Mouse (Mus musculus): Measurements from ENCODE around the gene Mc1r. TPM values are rescaled to one million over a fixed set of nuclear protein-coding genes. Genes with fewer than 3 reads are reported as not detected.

Gene Mc1r
- polyA plus RNA-seq, 1 experiment from 2014 or later = 0.47 TPM

DNA sequence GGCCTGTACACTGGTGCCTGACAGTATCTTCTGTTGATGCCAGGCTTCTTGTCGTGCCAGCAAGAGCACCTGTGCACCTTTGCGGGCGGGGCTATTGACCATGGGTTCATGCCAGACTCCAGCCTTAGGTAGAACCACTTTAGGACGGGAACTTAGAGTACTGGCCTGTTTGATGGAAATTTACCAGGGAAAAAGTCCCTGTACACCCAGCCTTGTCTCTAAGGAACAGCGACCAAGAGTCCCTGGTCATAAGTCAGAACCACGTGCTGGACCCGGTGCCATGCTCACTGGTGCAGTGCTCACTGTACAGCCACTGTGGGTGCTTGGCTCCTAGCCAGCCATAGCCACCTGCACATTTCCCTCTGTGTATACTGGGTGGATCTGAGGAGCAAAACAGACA is 17.9 kb upstream of the Mc1r start:
- no peak overlapping the region for H3K27ac ChIP-seq (replicated peaks)
- no peaks in the 10 kb centered on the region for H3K4me1 ChIP-seq
- H3K9ac ChIP-seq = no peak overlapping the region
- H3K36me3 ChIP-seq = peaks cover 97% of the 10 kb centered on the region
- no peak overlapping the region for H3K4me2 ChIP-seq (replicated peaks)
- 93% methylated on average over 7 of the region's 7 CpGs for WGBS
- no peaks in the 10 kb centered on the region for H3K27me3 ChIP-seq
- H3K4me3 ChIP-seq (replicated peaks) = no peak overlapping the region
- no peaks in the 10 kb centered on the region for H3K9me3 ChIP-seq (replicated peaks)
- ATAC-seq (ENCODE audit: insufficient number of reproducible peaks, low FRiP score, low TSS enrichment, low read depth) = no peak

DNA sequence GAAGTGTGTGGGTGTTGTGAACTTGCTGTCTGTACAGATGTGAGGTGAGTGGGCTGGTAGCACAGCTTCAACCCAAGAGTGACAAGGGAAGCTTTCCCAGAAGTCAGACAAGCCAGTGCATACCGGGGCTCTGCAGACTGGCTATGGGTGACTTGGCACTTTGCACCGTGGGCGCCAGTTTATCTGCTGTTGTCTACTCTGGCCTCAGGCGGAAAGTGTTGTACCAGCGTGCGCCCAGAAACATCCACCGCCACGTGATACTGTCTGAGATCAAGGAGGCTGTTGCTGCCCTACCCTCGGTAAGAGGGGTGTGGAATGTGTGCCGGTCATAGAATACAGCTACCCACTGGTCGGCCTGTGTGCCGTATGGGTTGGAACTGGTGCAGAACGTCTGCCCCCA is 8.6 kb upstream of the Mc1r start:
- WGBS = 89% methylated on average over 13 of the region's 13 CpGs
- H3K4me1 ChIP-seq = no peaks in the 10 kb centered on the region
- no peak for ATAC-seq (ENCODE audit: insufficient number of reproducible peaks, low FRiP score, low TSS enrichment, low read depth)
- no peak overlapping the region for H3K27ac ChIP-seq (replicated peaks)
- H3K36me3 ChIP-seq = peaks cover 97% of the 10 kb centered on the region
- H3K4me3 ChIP-seq (replicated peaks) = no peak overlapping the region
- H3K4me2 ChIP-seq (replicated peaks) = no peak overlapping the region
- no peaks in the 10 kb centered on the region for H3K9me3 ChIP-seq (replicated peaks)
- no peaks in the 10 kb centered on the region for H3K27me3 ChIP-seq
- no peak overlapping the region for H3K9ac ChIP-seq

DNA sequence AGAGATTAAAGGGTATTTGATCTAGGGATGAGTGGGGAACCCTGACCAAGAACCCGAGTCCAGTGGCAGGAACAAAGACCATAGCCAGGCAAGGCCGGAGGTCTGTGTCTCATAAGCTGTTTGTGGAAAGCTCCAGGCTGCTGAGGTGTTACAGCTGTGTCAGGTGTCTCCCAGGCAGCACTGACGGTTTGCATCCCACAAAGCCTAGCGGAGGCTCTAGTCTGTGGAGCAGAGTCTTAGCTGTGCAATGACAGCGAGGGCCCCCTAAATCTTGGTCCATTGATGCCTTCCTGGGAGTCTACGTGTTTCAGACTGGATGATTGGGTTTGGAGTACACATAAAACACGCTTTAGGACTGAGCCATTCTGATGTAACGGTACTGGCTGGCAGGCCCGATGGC is 5.0 kb upstream of the Mc1r start:
- 92% methylated on average over 9 of the region's 9 CpGs for WGBS
- no peak overlapping the region for H3K27ac ChIP-seq (replicated peaks)
- no peak overlapping the region for H3K4me3 ChIP-seq (replicated peaks)
- no peaks in the 10 kb centered on the region for H3K9me3 ChIP-seq (replicated peaks)
- no peak overlapping the region for H3K9ac ChIP-seq
- H3K27me3 ChIP-seq = no peaks in the 10 kb centered on the region
- H3K4me2 ChIP-seq (replicated peaks) = no peak overlapping the region
- H3K4me1 ChIP-seq = peaks cover 11% of the 10 kb centered on the region
- no peak for ATAC-seq (ENCODE audit: insufficient number of reproducible peaks, low FRiP score, low TSS enrichment, low read depth)
- H3K36me3 ChIP-seq = peaks cover 64% of the 10 kb centered on the region

DNA sequence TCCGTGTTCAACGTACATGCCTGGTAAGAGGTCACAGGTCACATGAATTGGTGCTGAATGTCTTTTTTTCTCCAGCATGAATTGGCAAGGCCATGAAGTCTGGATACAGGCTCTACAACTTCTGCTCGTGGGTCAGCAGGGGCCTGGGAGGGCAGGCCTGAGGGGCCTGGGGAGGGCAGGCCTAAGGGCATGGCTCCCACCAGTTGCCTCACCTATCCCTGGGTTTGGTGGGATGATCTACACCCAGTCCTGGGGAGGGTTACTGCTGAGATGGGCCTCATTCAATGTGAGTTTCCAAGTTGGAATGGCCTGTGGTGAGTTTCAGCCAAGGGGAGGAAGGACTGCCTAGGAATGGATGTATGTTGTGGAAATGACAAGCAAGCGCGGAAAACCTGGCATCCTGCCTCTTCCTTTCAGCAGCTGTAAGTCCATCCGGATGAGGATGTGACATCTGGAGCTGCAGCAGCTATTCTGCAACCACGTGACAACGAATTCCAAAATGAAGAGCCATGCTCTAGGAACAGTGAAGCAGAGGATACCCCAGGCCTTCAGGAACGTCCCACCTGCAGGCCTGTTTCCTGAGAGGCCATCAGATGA is 4.1 kb upstream of the Mc1r start:
- 78% methylated on average over 9 of the region's 9 CpGs for WGBS
- Histone ChIP-seq H3K27me3 (peaks cover 8% of the 10 kb centered on the region), H3K9ac (no peak overlapping the region), H3K4me3 (replicated peaks) (no peak overlapping the region), H3K27ac (replicated peaks) (no peak overlapping the region), H3K4me2 (replicated peaks) (no peak overlapping the region), H3K36me3 (peaks cover 55% of the 10 kb centered on the region), H3K9me3 (replicated peaks) (no peaks in the 10 kb centered on the region), H3K4me1 (peaks cover 14% of the 10 kb centered on the region)
- no peak for ATAC-seq (ENCODE audit: insufficient number of reproducible peaks, low FRiP score, low TSS enrichment, low read depth)

DNA sequence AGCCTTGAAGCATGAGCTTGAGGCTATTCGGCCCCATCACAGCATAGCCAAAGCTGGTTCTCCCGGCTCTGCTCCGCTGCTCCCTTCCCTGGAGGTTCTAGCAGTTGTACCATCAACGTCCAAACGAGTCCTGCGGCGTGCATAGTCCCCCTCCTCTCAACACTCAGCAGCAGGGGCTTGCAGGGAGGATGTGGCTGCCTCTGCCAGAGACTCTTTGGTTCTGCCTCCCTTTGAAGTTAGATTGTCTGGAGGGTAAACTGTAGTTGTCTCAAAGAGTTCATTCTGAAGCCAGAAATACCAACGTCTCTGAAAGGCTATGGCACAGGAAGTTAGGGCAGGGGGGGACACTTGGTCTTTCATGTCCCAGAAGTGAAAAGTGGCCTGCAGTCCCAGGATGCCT is 2.4 kb upstream of the Mc1r start:
- Histone ChIP-seq H3K9me3 (replicated peaks) (no peaks in the 10 kb centered on the region), H3K4me3 (replicated peaks) (no peak overlapping the region), H3K27ac (replicated peaks) (no peak overlapping the region; the same call in 1 of the 2 replicates), H3K4me1 (peaks cover 14% of the 10 kb centered on the region), H3K27me3 (peaks cover 21% of the 10 kb centered on the region), H3K9ac (no peak overlapping the region), H3K4me2 (replicated peaks) (no peak overlapping the region), H3K36me3 (peaks cover 38% of the 10 kb centered on the region)
- 22% methylated on average over 8 of the region's 8 CpGs for WGBS
- ATAC-seq (ENCODE audit: insufficient number of reproducible peaks, low FRiP score, low TSS enrichment, low read depth) = no peak

DNA sequence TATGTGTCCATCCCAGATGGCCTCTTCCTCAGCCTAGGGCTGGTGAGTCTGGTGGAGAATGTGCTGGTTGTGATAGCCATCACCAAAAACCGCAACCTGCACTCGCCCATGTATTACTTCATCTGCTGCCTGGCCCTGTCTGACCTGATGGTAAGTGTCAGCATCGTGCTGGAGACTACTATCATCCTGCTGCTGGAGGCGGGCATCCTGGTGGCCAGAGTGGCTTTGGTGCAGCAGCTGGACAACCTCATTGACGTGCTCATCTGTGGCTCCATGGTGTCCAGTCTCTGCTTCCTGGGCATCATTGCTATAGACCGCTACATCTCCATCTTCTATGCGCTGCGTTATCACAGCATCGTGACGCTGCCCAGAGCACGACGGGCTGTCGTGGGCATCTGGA is 705 bp downstream of the Mc1r start:
- H3K4me1 ChIP-seq = peaks cover 37% of the 10 kb centered on the region
- ATAC-seq (ENCODE audit: insufficient number of reproducible peaks, low FRiP score, low TSS enrichment, low read depth) = no peak
- no peak overlapping the region for H3K9ac ChIP-seq
- H3K27ac ChIP-seq (replicated peaks) = no peak overlapping the region
- no peak overlapping the region for H3K4me3 ChIP-seq (replicated peaks)
- H3K4me2 ChIP-seq (replicated peaks) = no peak overlapping the region
- 87% methylated on average over 13 of the region's 13 CpGs for WGBS
- H3K36me3 ChIP-seq = peaks cover 10% of the 10 kb centered on the region; the same call in 1 of the 2 replicates
- H3K9me3 ChIP-seq (replicated peaks) = no peaks in the 10 kb centered on the region
- peaks cover 52% of the 10 kb centered on the region for H3K27me3 ChIP-seq

DNA sequence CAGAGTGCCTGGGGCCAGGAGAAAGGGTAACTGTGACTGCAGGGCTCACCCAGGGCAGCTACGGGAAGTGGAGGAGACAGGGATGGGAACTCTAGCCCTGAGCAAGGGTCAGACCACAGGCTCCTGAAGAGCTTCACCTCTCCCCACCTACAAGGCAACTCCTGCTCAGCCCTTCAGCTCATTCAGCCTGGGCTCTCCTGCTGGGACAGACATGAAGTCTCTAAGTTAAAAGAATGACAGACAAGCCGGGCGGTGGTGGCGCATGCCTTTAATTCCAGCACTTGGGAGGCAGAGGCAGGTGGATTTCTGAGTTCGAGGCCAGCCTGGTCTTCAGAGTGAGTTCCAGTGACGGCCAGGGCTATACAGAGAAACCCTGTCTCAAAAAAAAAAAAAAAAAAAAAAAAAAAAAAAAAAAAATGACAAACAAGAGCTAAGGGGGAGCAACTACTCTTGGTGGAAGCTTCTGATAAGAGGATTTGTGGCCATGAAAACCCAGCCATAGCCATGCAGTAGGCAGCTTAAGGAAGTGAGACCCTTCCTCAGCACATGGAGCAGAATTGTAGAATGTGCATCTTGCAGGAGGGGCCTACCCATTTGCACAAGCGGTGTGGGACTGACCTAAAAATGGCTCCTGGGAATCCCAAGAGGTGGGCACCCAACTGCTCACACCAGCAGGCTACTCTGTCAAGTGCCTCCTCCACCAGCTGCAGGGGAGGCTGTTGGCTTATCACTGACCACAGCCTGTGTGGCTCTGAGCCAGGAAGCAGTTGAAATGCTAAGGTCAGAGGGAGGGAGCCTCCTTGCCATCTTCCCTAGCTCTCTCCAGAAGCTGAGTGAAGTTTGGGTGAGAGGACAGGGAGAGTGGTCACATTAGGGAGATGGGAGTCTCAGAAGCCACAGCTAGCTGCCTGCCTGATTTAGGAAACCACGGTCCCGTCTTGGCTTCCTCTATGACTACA is 2.0 kb downstream of the Mc1r start:
- no peak overlapping the region for H3K4me2 ChIP-seq (replicated peaks)
- no peak for ATAC-seq (ENCODE audit: insufficient number of reproducible peaks, low FRiP score, low TSS enrichment, low read depth)
- peaks cover 37% of the 10 kb centered on the region for H3K4me1 ChIP-seq
- no peak overlapping the region for H3K4me3 ChIP-seq (replicated peaks)
- H3K27ac ChIP-seq (replicated peaks) = no peak overlapping the region
- H3K36me3 ChIP-seq = no peaks in the 10 kb centered on the region
- 65% methylated on average over 9 of the region's 9 CpGs for WGBS
- no peaks in the 10 kb centered on the region for H3K9me3 ChIP-seq (replicated peaks)
- H3K27me3 ChIP-seq = peaks cover 57% of the 10 kb centered on the region
- H3K9ac ChIP-seq = no peak overlapping the region

DNA sequence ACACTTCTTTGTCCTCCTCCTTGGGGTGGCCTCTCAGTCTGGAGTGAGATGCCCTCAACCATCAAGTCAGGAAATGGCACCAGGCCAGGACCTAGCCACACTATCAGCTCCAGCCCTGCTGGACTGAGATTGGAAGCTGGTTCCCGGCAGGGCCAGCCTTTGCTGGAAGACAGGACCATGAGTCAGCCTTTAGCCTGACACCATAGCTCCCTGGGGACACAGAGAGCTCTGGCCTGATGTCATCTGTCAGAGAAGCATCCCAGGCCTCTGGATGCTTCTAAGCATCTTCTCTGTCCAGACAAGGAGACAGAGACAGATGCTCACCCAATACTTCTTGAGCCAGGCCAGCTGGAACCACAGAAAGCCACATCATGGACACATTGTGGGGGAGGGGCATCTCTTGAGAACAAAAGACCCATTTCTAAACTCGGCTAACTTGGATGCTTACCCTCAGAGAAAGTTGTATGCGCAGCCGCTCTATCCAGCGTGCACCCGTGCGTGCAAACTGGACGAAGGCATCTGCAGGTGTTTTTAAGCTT is 3.2 kb downstream of the Mc1r start:
- Histone ChIP-seq H3K36me3 (no peaks in the 10 kb centered on the region), H3K9ac (no peak overlapping the region), H3K4me1 (peaks cover 31% of the 10 kb centered on the region), H3K4me2 (replicated peaks) (no peak overlapping the region), H3K9me3 (replicated peaks) (no peaks in the 10 kb centered on the region), H3K4me3 (replicated peaks) (no peak overlapping the region), H3K27ac (replicated peaks) (no peak overlapping the region), H3K27me3 (peaks cover 57% of the 10 kb centered on the region)
- 52% methylated on average over 8 of the region's 8 CpGs for WGBS
- ATAC-seq (ENCODE audit: insufficient number of reproducible peaks, low FRiP score, low TSS enrichment, low read depth) = no peak

DNA sequence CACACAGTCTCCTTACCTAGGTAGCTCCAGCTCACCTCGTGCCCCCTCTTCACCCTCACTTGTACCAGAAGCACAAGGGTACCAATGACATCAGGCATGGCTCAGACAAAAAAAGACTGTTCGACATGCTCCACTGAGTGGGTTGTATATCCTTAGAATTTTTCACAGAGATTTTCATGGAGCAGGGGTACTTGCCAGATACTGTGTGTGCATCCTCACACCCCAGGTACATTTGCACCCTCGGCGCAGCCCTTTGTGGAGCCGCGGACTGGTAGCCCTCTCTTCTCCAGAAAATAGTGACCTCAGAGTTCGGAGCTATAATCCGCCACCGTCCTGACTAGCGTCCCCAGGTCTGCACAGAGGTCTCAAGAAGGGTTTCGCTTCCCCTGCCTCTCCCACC is 3.9 kb downstream of the Mc1r start:
- H3K27ac ChIP-seq (replicated peaks) = no peak overlapping the region
- no peak for ATAC-seq (ENCODE audit: insufficient number of reproducible peaks, low FRiP score, low TSS enrichment, low read depth)
- peaks cover 57% of the 10 kb centered on the region for H3K27me3 ChIP-seq
- peak overlapping the region; percentile 67 for H3K4me2 ChIP-seq (replicated peaks)
- 7% methylated on average over 11 of the region's 11 CpGs for WGBS
- no peak overlapping the region for H3K9ac ChIP-seq
- peaks cover 31% of the 10 kb centered on the region for H3K4me1 ChIP-seq
- H3K9me3 ChIP-seq (replicated peaks) = no peaks in the 10 kb centered on the region
- H3K4me3 ChIP-seq (replicated peaks) = peak overlapping the region; percentile 42
- H3K36me3 ChIP-seq = no peaks in the 10 kb centered on the region

DNA sequence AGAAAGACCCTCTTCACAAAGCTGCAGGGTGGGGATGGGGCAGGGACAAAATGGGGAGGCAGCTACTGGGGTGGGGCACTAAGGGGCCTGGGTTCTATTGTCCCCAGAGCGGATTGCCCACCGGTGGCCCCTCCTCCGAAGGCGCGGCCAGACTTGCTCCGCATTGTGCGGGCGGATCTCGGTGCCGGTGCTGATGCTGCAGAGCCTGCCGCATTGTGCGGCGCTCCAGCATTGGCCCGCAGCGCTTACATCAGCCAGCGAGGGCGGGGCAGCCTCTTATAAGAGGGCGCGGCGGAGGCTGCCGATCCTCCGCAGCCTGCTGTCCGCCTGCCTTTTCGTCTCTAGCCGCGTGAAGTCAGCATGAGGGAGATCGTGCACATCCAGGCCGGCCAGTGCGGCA is 4.3 kb downstream of the Mc1r start, which contains the start of gene Tubb3:
Gene Tubb3, plus strand, starts transcription at position 179 of the 400 bp plus-strand sequence.
- peaks cover 57% of the 10 kb centered on the region for H3K27me3 ChIP-seq
- peak; percentile 82 for ATAC-seq (ENCODE audit: insufficient number of reproducible peaks, low FRiP score, low TSS enrichment, low read depth)
- H3K4me3 ChIP-seq (replicated peaks) = peak within 1 kb of the TSS; percentile 42
- H3K9me3 ChIP-seq (replicated peaks) = no peaks in the 10 kb centered on the region
- no peaks in the 10 kb centered on the region for H3K36me3 ChIP-seq
- H3K27ac ChIP-seq (replicated peaks) = peak within 1 kb of the TSS; percentile 60; the same call in 1 of the 2 replicates
- H3K4me2 ChIP-seq (replicated peaks) = peak within 1 kb of the TSS; percentile 67
- H3K4me1 ChIP-seq = peaks cover 31% of the 10 kb centered on the region
- no peak within 1 kb of the TSS for H3K9ac ChIP-seq
- under 1% methylated on average over 29 of the region's 29 CpGs for WGBS

DNA sequence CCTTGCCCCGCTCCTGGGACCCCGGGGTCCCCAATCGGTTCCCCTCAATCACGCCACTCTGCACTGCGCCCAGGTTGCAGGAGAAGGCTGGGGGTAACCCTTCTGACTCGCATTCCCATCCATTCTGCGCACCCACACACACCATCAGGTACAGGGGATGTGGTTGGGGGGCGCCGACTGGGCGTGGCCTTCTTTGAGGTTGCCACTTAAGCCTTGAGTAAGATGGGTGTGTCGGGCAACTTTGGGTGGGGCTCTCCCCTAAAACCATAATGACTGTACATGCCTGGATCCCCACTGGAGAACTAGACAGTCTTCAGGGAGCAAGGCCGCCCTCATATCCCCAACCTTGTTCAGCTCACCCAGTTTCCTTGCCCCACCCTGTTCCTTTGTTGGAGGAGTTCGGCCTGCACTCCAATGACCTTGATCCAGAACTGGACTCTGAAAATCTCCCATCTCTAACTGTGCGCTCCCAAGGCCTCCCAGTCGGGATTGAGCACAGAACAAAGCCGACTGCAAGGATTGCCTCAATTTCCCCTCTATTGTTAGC is 4.9 kb downstream of the Mc1r start:
- Histone ChIP-seq H3K27me3 (peaks cover 57% of the 10 kb centered on the region), H3K9ac (no peak overlapping the region), H3K27ac (replicated peaks) (peak overlapping the region; percentile 60; the same call in 1 of the 2 replicates), H3K9me3 (replicated peaks) (no peaks in the 10 kb centered on the region), H3K4me1 (peaks cover 27% of the 10 kb centered on the region), H3K36me3 (no peaks in the 10 kb centered on the region), H3K4me3 (replicated peaks) (peak overlapping the region; percentile 42), H3K4me2 (replicated peaks) (peak overlapping the region; percentile 67)
- WGBS = 2% methylated on average over 16 of the region's 16 CpGs
- ATAC-seq (ENCODE audit: insufficient number of reproducible peaks, low FRiP score, low TSS enrichment, low read depth) = no peak
